Mouse (Mus musculus) neural tube, embryonic 11.5 days (tissue): ENCODE measurements around the gene Adh7. TPM values are rescaled to one million over a fixed set of nuclear protein-coding genes. Genes with fewer than 3 reads are reported as not detected.

Experiments
- ATAC-seq: fragments of 200-750 bp; cut with Nextera tagmentation; 2 replicates; pipeline ENCODE4 v1.8.0; 2017; ENCODE audit warnings: moderate number of reproducible peaks, mild to moderate bottlenecking, moderate TSS enrichment, moderate library complexity; ENCODE audit not compliant: insufficient read depth, low FRiP score, low TSS enrichment
- DNase-seq: peaks from one replicate; pipeline ENCODE4 v3.0.0-alpha.2; 2015; ENCODE audit warnings: low spot score
- H3K27ac ChIP-seq: fragments of 300-500 bp; sonication (generic); 2 replicates; pipeline ENCODE4 v1.5.1; 2014; ENCODE audit warnings: low read depth, mild to moderate bottlenecking, low read length
- H3K27me3 ChIP-seq: fragments of 300-500 bp; sonication (generic); 2 replicates; pipeline ENCODE4 v1.6.1; 2014; ENCODE audit warnings: mild to moderate bottlenecking, low read length, mixed read lengths; ENCODE audit not compliant: control insufficient read depth, insufficient read depth
- H3K36me3 ChIP-seq: fragments of 300-500 bp; sonication (generic); 2 replicates; pipeline ENCODE4 v1.6.1; 2014; ENCODE audit warnings: mild to moderate bottlenecking, low read length, moderate library complexity, mixed read lengths; ENCODE audit not compliant: control insufficient read depth, insufficient read depth
- H3K4me1 ChIP-seq: fragments of 300-500 bp; sonication (generic); 2 replicates; pipeline ENCODE4 v1.6.1; 2014; ENCODE audit warnings: low read length, mixed read lengths; ENCODE audit not compliant: control insufficient read depth, insufficient read depth
- H3K4me2 ChIP-seq: fragments of 300-500 bp; sonication (generic); 2 replicates; pipeline ENCODE4 v1.6.1; 2014; ENCODE audit warnings: low read depth, mild to moderate bottlenecking, moderate library complexity
- H3K4me3 ChIP-seq: fragments of 300-500 bp; sonication (generic); 2 replicates; pipeline ENCODE4 v1.5.1; 2014; ENCODE audit warnings: low read depth, low read length
- H3K9ac ChIP-seq: fragments of 300-500 bp; sonication (generic); 2 replicates; pipeline ENCODE4 v1.6.1; 2014; ENCODE audit warnings: mild to moderate bottlenecking, low read length
- H3K9me3 ChIP-seq: fragments of 300-500 bp; sonication (generic); 2 replicates; pipeline ENCODE4 v1.6.1; 2016; ENCODE audit warnings: low read length; ENCODE audit not compliant: control insufficient read depth
- WGBS: fragments of 180-500 bp; shearing (Covaris S2); extraction: QIAGEN DNeasy Blood & Tissue Kit; methylation state at CpG from one replicate; pipeline ENCODE4 v1.1.7; 2014; 5-methylcytosine and 5-hydroxymethylcytosine counted together
- polyA plus RNA-seq: library from polyadenylated mRNA; unstranded; fragments of >200 nt; fragmentation: Nextera tagmentation; extraction: Ambion mirVana; gene quantifications from 2 replicates; pipeline ENCODE4 v1.2.1, GENCODE M21; 2014

Adh7 gene
- polyA plus RNA-seq, 1 experiment from 2014 or later, result 0.13 TPM

- DNase-seq (no peak), ATAC-seq (no peak)
- no peak overlapping the region for H3K27ac ChIP-seq
- no peak overlapping the region for H3K9ac ChIP-seq
- H3K4me2 ChIP-seq, result no peak overlapping the region
- WGBS, result 86% methylated on average over 6 of the region's 6 CpGs
- H3K4me1 ChIP-seq, result no peaks in the 10 kb centered on the region
- no peak overlapping the region for H3K4me3 ChIP-seq
- no peaks in the 10 kb centered on the region for H3K27me3 ChIP-seq
- no peaks in the 10 kb centered on the region for H3K36me3 ChIP-seq
- H3K9me3 ChIP-seq, result no peaks in the 10 kb centered on the region
These were observed 33.6 kb downstream of the Adh7 start for GRCm38 (mm10) chr3:138251156-138251555.

GRCm38 (mm10) chr3:138254205-138254604 is 36.6 kb downstream of the Adh7 start:
- Histone ChIP-seq H3K27ac (no peak overlapping the region), H3K4me3 (no peak overlapping the region), H3K9ac (no peak overlapping the region), H3K36me3 (no peaks in the 10 kb centered on the region), H3K27me3 (no peaks in the 10 kb centered on the region), H3K4me1 (no peaks in the 10 kb centered on the region), H3K4me2 (no peak overlapping the region), H3K9me3 (no peaks in the 10 kb centered on the region)
- DNase-seq (no peak), ATAC-seq (0 out of 2 replicates have a peak, but pooled peaks have one; percentile 23)
- WGBS, result 60% methylated on average over 5 of the region's 5 CpGs

- Histone ChIP-seq H3K27ac (no peak overlapping the region), H3K36me3 (no peaks in the 10 kb centered on the region), H3K4me3 (no peak overlapping the region), H3K4me2 (no peak overlapping the region), H3K4me1 (no peaks in the 10 kb centered on the region), H3K27me3 (no peaks in the 10 kb centered on the region), H3K9ac (no peak overlapping the region), H3K9me3 (no peaks in the 10 kb centered on the region)
- WGBS, result 32% methylated on average over 3 of the region's 3 CpGs
- DNase-seq, result no peak
- no peak for ATAC-seq
These were observed 37.8 kb downstream of the Adh7 start for GRCm38 (mm10) chr3:138255366-138255765.

- Histone ChIP-seq H3K27ac (no peak overlapping the region), H3K4me3 (no peak overlapping the region), H3K9me3 (no peaks in the 10 kb centered on the region), H3K27me3 (no peaks in the 10 kb centered on the region), H3K4me2 (no peak overlapping the region), H3K4me1 (no peaks in the 10 kb centered on the region), H3K36me3 (no peaks in the 10 kb centered on the region), H3K9ac (no peak overlapping the region)
- WGBS, result 89% methylated on average over 9 of the region's 9 CpGs
- DNase-seq (no peak), ATAC-seq (no peak)
These were observed 38.4 kb downstream of the Adh7 start for GRCm38 (mm10) chr3:138255780-138256550.

GRCm38 (mm10) chr3:138260721-138261669 is 43.4 kb downstream of the Adh7 start, which contains the start of gene Adh1:
Gene Adh1 (plus strand): TSS chr3:138260991.
- no peaks in the 10 kb centered on the region for H3K9me3 ChIP-seq
- no peaks in the 10 kb centered on the region for H3K27me3 ChIP-seq
- H3K4me3 ChIP-seq, result no peak within 1 kb of the TSS
- no peak for DNase-seq
- H3K27ac ChIP-seq, result no peak within 1 kb of the TSS
- H3K9ac ChIP-seq, result no peak within 1 kb of the TSS
- no peaks in the 10 kb centered on the region for H3K4me1 ChIP-seq
- ATAC-seq, result no peak
- H3K36me3 ChIP-seq, result no peaks in the 10 kb centered on the region
- no peak within 1 kb of the TSS for H3K4me2 ChIP-seq
- 92% methylated on average over 11 of the region's 11 CpGs for whole genome bisulfite sequencing

- 72% methylated on average over 4 of the region's 4 CpGs for WGBS
- Histone ChIP-seq H3K27me3 (no peaks in the 10 kb centered on the region), H3K9ac (no peak overlapping the region), H3K4me2 (no peak overlapping the region), H3K36me3 (no peaks in the 10 kb centered on the region), H3K27ac (no peak overlapping the region), H3K4me3 (no peak overlapping the region), H3K4me1 (no peaks in the 10 kb centered on the region), H3K9me3 (no peaks in the 10 kb centered on the region)
- DNase-seq (no peak), ATAC-seq (no peak)
These were observed 45.0 kb downstream of the Adh7 start for GRCm38 (mm10) chr3:138262568-138262967.

- Histone ChIP-seq H3K9ac (no peak overlapping the region), H3K4me1 (no peaks in the 10 kb centered on the region), H3K27ac (no peak overlapping the region), H3K36me3 (no peaks in the 10 kb centered on the region), H3K27me3 (no peaks in the 10 kb centered on the region), H3K9me3 (no peaks in the 10 kb centered on the region), H3K4me2 (no peak overlapping the region), H3K4me3 (no peak overlapping the region)
- ATAC-seq (no peak), DNase-seq (no peak)
- WGBS, result 88% methylated on average over 5 of the region's 5 CpGs
These were observed 45.8 kb downstream of the Adh7 start for GRCm38 (mm10) chr3:138263154-138263930.

- Histone ChIP-seq H3K36me3 (no peaks in the 10 kb centered on the region), H3K27me3 (no peaks in the 10 kb centered on the region), H3K27ac (no peak overlapping the region), H3K4me2 (no peak overlapping the region), H3K9me3 (no peaks in the 10 kb centered on the region), H3K4me3 (no peak overlapping the region), H3K4me1 (no peaks in the 10 kb centered on the region), H3K9ac (no peak overlapping the region)
- DNase-seq (no peak), ATAC-seq (no peak)
- 88% methylated on average over 3 of the region's 3 CpGs for WGBS
These were observed 47.1 kb downstream of the Adh7 start for GRCm38 (mm10) chr3:138264648-138265047.
